Mouse (Mus musculus): ENCODE measurements around the gene Fam20c. TPM values are rescaled to one million over a fixed set of nuclear protein-coding genes. Genes with fewer than 3 reads are reported as not detected.

The Fam20c gene
- polyA plus RNA-seq, 1 experiment from 2014 or later = 7.0 TPM

DNA sequence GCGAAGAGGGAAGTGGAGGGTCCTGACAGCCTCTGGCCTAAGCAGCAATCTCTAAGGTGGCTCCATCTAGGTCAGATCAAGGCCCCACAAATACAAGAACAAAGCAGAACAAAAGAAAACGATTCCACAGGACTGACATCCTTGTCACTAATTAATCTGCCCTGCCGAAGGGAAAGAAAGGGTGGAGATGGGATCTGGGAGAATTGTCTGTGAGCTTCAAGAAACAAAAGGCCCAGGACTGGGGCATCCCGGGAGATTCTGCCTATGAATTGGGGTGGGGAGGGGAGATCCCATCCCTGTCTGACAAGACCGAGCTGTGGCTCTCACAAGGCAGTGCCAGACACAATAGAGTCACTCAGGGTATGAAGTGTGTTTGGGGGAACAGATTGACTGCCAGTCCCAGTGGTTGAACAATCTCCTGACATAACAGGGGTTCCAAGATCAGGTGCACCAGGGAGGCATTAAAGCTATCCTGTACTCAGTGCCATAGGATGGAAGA lies 7.6 kb downstream of the Fam20c start:
- H3K36me3 ChIP-seq = peaks cover 5% of the 10 kb centered on the region; the same call in 1 of the 2 replicates
- no peak for DNase-seq (ENCODE audit: low spot score)
- WGBS = 36% methylated on average over 5 of the region's 5 CpGs
- H3K9me3 ChIP-seq (replicated peaks) = no peaks in the 10 kb centered on the region
- peak overlapping the region; percentile 49 for H3K27ac ChIP-seq (replicated peaks)
- H3K4me1 ChIP-seq = peaks cover 28% of the 10 kb centered on the region
- H3K27me3 ChIP-seq (ENCODE audit: low read depth, poor library complexity, severe bottlenecking) = peaks cover 18% of the 10 kb centered on the region
- no peak overlapping the region for H3K4me3 ChIP-seq

DNA sequence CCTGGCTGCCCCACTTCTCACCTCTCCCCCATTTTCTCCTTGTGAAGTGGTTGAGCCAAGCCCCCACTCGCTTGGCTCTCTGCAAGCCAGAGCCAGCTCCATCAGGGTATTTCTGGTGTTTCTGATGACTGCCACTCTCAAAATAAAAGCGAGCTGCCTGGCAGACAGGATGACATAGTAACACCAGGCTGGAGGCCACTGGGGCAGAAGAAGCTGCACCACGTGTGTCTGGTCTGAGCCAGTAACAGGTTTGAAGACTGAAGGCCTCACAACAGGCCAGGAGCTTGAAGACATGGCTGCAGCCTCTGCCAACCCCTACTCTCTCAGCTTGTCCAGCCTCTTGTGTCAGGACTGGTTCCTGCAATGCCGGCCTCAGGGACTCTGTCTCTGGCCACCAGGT lies 8.0 kb downstream of the Fam20c start:
- Histone ChIP-seq H3K36me3 (peaks cover 10% of the 10 kb centered on the region; the same call in 1 of the 2 replicates), H3K4me3 (no peak overlapping the region), H3K9me3 (replicated peaks) (no peaks in the 10 kb centered on the region), H3K27me3 (ENCODE audit: low read depth, poor library complexity, severe bottlenecking) (peaks cover 13% of the 10 kb centered on the region), H3K27ac (replicated peaks) (peak overlapping the region; percentile 49; the same call in 1 of the 2 replicates), H3K4me1 (peaks cover 24% of the 10 kb centered on the region)
- DNase-seq (ENCODE audit: low spot score) = no peak
- 80% methylated on average over 4 of the region's 4 CpGs for WGBS

GRCm38 (mm10) chr5:138764601-138765000 lies 10.3 kb downstream of the Fam20c start:
- Histone ChIP-seq H3K27ac (replicated peaks) (no peak overlapping the region), H3K27me3 (ENCODE audit: low read depth, poor library complexity, severe bottlenecking) (no peaks in the 10 kb centered on the region), H3K36me3 (peaks cover 17% of the 10 kb centered on the region; the same call in 1 of the 2 replicates), H3K4me3 (no peak overlapping the region), H3K9me3 (replicated peaks) (no peaks in the 10 kb centered on the region), H3K4me1 (peaks cover 18% of the 10 kb centered on the region)
- no peak for DNase-seq (ENCODE audit: low spot score)
- WGBS = 81% methylated on average over 8 of the region's 8 CpGs

DNA sequence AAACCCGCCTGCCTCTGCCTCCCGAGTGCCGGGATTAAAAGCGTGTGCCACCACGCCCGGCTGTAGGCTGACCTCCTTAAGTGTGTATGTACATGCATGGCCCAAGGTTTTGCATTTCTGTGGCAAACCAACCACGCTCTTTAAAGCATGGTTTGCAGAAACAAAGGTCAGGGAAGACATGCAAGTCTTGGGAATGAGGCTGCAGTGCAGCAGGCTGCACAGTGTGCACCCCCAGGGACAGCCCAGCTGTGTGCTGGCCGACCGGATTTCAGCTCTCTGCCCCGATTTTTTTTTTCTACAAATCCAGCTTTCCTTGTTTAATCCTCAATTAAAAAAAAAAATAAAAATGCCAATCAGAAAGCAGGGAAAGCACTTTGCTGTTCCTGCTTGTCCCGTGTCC lies 13.3 kb downstream of the Fam20c start:
- 92% methylated on average over 11 of the region's 11 CpGs for WGBS
- Histone ChIP-seq H3K4me1 (peaks cover 3% of the 10 kb centered on the region; the same call in 1 of the 2 replicates), H3K9me3 (replicated peaks) (no peaks in the 10 kb centered on the region), H3K27me3 (ENCODE audit: low read depth, poor library complexity, severe bottlenecking) (no peaks in the 10 kb centered on the region), H3K27ac (replicated peaks) (no peak overlapping the region), H3K36me3 (peaks cover 17% of the 10 kb centered on the region; the same call in 1 of the 2 replicates), H3K4me3 (no peak overlapping the region)
- DNase-seq (ENCODE audit: low spot score) = no peak

DNA sequence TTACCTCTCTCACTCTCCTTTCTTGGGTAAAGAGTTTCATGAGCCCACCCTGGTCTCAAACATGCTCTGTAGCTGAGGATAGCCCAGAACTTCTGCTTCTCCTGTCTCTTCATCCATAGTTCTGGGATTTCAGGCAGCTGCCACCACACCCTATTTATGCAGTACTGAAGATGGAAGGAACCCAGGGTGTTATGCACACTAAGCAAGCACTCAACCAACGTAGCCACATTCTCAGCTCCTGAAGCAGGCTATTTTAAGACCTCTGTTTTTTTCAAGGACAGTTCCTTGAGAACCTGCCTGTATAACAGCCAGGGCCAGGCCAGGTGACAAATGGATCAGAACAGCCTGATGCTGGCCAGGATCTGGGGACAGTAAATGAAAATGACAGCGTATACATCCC lies 14.4 kb downstream of the Fam20c start:
- Histone ChIP-seq H3K36me3 (peaks cover 17% of the 10 kb centered on the region; the same call in 1 of the 2 replicates), H3K27ac (replicated peaks) (no peak overlapping the region), H3K4me1 (peaks cover 9% of the 10 kb centered on the region; the same call in 1 of the 2 replicates), H3K9me3 (replicated peaks) (no peaks in the 10 kb centered on the region), H3K27me3 (ENCODE audit: low read depth, poor library complexity, severe bottlenecking) (no peaks in the 10 kb centered on the region), H3K4me3 (no peak overlapping the region)
- WGBS = 86% methylated on average over 2 of the region's 2 CpGs
- no peak for DNase-seq (ENCODE audit: low spot score)

- Histone ChIP-seq H3K4me1 (peaks cover 9% of the 10 kb centered on the region; the same call in 1 of the 2 replicates), H3K4me3 (no peak overlapping the region), H3K9me3 (replicated peaks) (no peaks in the 10 kb centered on the region), H3K27me3 (ENCODE audit: low read depth, poor library complexity, severe bottlenecking) (no peaks in the 10 kb centered on the region), H3K36me3 (peaks cover 17% of the 10 kb centered on the region; the same call in 1 of the 2 replicates), H3K27ac (replicated peaks) (no peak overlapping the region)
- DNase-seq (ENCODE audit: low spot score) = no peak
- WGBS = 90% methylated on average over 5 of the region's 5 CpGs
Observed at GRCm38 (mm10) chr5:138769126-138769525, 14.8 kb downstream of the Fam20c start.

DNA sequence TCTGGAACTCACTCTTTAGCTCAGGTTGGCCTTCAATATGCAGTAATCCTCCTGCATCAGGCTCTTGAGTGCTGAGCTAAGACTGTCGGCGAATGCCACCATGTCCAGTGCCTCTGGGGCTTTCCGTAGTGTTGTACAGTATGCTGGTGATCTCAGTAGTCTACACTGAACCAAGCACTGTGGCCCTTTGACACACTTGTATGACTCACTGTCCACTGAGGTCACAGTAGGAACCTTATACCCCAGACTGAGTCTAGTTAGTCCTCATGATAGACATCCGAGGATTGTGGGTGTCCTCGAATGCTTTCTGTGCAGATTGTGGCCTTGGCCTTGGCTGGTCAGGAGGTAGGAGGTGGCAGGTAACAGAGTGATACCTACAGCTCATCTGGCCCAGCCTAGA lies 20.8 kb downstream of the Fam20c start:
- Histone ChIP-seq H3K9me3 (replicated peaks) (no peaks in the 10 kb centered on the region), H3K27me3 (ENCODE audit: low read depth, poor library complexity, severe bottlenecking) (no peaks in the 10 kb centered on the region), H3K4me3 (no peak overlapping the region), H3K4me1 (peaks cover 22% of the 10 kb centered on the region), H3K27ac (replicated peaks) (no peak overlapping the region), H3K36me3 (no peaks in the 10 kb centered on the region; the same call in 1 of the 2 replicates)
- DNase-seq (ENCODE audit: low spot score) = no peak
- WGBS = 96% methylated on average over 5 of the region's 5 CpGs

- no peak overlapping the region for H3K4me3 ChIP-seq
- 83% methylated on average over 1 of the region's 1 CpGs for WGBS
- no peaks in the 10 kb centered on the region for H3K27me3 ChIP-seq (ENCODE audit: low read depth, poor library complexity, severe bottlenecking)
- DNase-seq (ENCODE audit: low spot score) = no peak
- H3K4me1 ChIP-seq = peaks cover 20% of the 10 kb centered on the region
- H3K36me3 ChIP-seq = no peaks in the 10 kb centered on the region; the same call in 1 of the 2 replicates
- H3K27ac ChIP-seq (replicated peaks) = no peak overlapping the region
- no peaks in the 10 kb centered on the region for H3K9me3 ChIP-seq (replicated peaks)
Observed at GRCm38 (mm10) chr5:138776346-138776745, 22.0 kb downstream of the Fam20c start.

GRCm38 (mm10) chr5:138778731-138779463 lies 24.6 kb downstream of the Fam20c start:
- no peaks in the 10 kb centered on the region; the same call in 1 of the 2 replicates for H3K36me3 ChIP-seq
- H3K27me3 ChIP-seq (ENCODE audit: low read depth, poor library complexity, severe bottlenecking) = no peaks in the 10 kb centered on the region
- peak; percentile 40 for DNase-seq (ENCODE audit: low spot score)
- peak overlapping the region; percentile 80 for H3K27ac ChIP-seq (replicated peaks)
- H3K9me3 ChIP-seq (replicated peaks) = no peaks in the 10 kb centered on the region
- peaks cover 13% of the 10 kb centered on the region for H3K4me1 ChIP-seq
- WGBS = 56% methylated on average over 9 of the region's 9 CpGs
- H3K4me3 ChIP-seq = no peak overlapping the region

DNA sequence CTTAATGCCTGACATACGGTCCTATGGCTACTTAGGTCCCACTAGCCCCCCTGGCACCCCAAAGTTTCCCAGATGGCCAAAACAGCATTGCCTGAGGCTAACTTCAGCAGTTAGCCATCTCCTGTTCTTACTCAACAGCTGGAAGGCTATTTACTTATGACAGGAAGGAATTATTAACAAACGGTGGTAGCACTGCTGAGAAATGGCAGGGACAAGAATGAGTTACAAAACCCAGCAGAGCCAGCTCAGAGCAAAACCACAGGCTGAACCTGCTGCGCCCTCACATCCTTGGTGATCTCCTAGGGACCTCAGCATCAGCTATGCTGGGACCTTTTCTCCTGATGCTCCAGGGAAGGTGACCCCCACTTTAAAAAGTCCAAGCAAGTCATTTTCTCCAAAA lies 25.3 kb downstream of the Fam20c start:
- no peaks in the 10 kb centered on the region; the same call in 1 of the 2 replicates for H3K36me3 ChIP-seq
- peak overlapping the region; percentile 80 for H3K27ac ChIP-seq (replicated peaks)
- WGBS = 86% methylated on average over 3 of the region's 3 CpGs
- no peaks in the 10 kb centered on the region for H3K27me3 ChIP-seq (ENCODE audit: low read depth, poor library complexity, severe bottlenecking)
- H3K4me1 ChIP-seq = peaks cover 13% of the 10 kb centered on the region
- no peak overlapping the region for H3K4me3 ChIP-seq
- DNase-seq (ENCODE audit: low spot score) = no peak
- H3K9me3 ChIP-seq (replicated peaks) = no peaks in the 10 kb centered on the region

DNA sequence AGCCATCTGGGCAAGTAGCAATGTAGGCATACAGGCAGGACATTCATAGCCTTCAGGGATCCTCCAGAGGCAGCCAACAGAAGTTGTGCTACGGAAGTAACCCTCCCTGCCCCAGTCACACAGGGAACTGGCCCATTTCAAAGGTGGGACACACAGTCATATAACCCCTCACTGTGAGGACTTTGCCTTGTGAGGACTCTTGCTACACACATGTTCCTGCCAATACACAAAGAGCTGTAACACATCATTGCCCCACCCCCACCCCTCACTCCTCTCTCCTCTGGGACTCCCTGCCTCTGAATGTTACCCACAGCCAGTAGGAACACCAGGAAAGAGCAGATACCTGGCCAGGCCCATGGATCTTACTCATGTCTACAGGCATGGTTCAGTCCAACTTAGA lies 28.4 kb downstream of the Fam20c start:
- Histone ChIP-seq H3K9me3 (replicated peaks) (no peaks in the 10 kb centered on the region), H3K27me3 (ENCODE audit: low read depth, poor library complexity, severe bottlenecking) (no peaks in the 10 kb centered on the region), H3K4me3 (no peak overlapping the region), H3K27ac (replicated peaks) (no peak overlapping the region), H3K36me3 (no peaks in the 10 kb centered on the region), H3K4me1 (peaks cover 13% of the 10 kb centered on the region)
- WGBS = 87% methylated on average over 1 of the region's 1 CpGs
- no peak for DNase-seq (ENCODE audit: low spot score)

GRCm38 (mm10) chr5:138783181-138783580 lies 28.9 kb downstream of the Fam20c start:
- Histone ChIP-seq H3K27me3 (ENCODE audit: low read depth, poor library complexity, severe bottlenecking) (no peaks in the 10 kb centered on the region), H3K27ac (replicated peaks) (no peak overlapping the region), H3K36me3 (no peaks in the 10 kb centered on the region), H3K9me3 (replicated peaks) (no peaks in the 10 kb centered on the region), H3K4me3 (no peak overlapping the region), H3K4me1 (peaks cover 13% of the 10 kb centered on the region)
- 89% methylated on average over 8 of the region's 8 CpGs for WGBS
- DNase-seq (ENCODE audit: low spot score) = no peak

GRCm38 (mm10) chr5:138785986-138786515 lies 31.7 kb downstream of the Fam20c start:
- Histone ChIP-seq H3K4me3 (no peak overlapping the region), H3K9me3 (replicated peaks) (no peaks in the 10 kb centered on the region), H3K4me1 (peaks cover 7% of the 10 kb centered on the region; the same call in 1 of the 2 replicates), H3K27ac (replicated peaks) (no peak overlapping the region), H3K36me3 (0 out of 2 replicates have a peak, but pooled peaks cover under 1% of the 10 kb centered on the region), H3K27me3 (ENCODE audit: low read depth, poor library complexity, severe bottlenecking) (no peaks in the 10 kb centered on the region)
- no peak for DNase-seq (ENCODE audit: low spot score)
- 89% methylated on average over 3 of the region's 3 CpGs for WGBS
